Mouse (Mus musculus) kidney, adult 9 months (tissue): ENCODE measurements around the gene Gm20388.

ENCODE experiments used
- DNase-seq: peaks from one replicate; pipeline ENCODE4 v3.0.0; 2022

The Gm20388 gene

DNA sequence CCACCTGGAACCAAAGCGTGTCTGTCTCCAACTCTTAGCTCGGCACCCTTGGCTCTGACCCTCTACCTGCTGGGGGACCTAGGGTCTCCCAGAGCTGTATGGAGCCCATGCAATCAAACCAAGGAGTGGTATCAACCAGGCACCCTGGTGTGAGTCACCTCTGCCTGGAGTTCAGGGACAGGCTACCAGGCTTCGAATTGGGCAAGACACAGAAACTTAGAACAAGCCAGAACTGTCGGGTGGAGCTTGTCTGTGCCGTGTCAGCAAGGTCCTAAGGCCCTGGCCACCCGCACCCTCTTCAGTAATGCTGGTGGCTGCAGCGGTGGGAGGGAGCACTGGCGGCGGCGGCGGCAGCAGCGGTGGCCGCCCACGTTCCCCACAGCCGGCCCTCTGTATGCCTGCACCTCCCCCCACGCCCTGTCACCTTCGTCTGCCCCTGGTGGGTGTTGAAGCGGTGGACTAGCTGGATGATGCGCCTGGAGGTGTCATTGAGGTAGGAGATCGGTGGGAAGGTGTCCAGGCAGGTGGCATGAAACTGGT lies 2526.0 kb downstream of the Gm20388 start:
- DNase-seq: no peak

DNA sequence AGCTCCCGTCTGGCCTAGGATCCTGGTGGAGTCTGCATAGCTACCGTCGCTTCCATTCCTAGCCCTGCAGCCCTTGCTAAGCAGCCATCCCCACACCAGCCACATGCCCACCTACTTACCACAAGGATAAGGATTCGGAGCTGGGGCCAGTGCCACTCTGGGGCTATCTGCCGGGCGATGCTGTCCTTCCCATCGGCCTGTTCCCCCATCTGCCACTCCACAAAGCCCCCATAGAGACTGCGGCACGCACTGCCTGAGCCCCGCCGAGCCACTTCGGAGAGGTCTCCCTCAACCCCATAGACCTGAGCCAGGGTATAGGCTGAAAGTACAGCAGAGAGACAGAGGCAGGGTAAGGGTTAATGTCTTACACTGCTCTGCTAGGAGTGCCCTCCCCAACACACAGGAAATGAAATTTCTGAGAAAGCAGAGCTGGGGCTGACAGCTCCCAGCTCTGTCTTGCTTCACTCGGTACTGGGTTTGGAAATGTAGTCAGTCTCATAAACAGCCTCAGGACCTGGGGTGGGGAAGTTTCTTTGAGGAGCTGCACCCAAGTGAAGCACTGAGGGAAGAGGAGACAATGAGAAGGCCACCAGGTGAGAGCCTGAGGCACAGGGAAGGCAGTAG lies 2527.2 kb downstream of the Gm20388 start:
- no peak for DNase-seq

GRCm38 (mm10) chr8:122439336-122439735 lies 2528.7 kb downstream of the Gm20388 start:
- DNase-seq: no peak

GRCm38 (mm10) chr8:122441326-122441725 lies 2530.7 kb downstream of the Gm20388 start:
- no peak for DNase-seq

- peak; percentile 56 for DNase-seq
These were observed 2531.7 kb downstream of the Gm20388 start for GRCm38 (mm10) chr8:122442356-122442755.

DNA sequence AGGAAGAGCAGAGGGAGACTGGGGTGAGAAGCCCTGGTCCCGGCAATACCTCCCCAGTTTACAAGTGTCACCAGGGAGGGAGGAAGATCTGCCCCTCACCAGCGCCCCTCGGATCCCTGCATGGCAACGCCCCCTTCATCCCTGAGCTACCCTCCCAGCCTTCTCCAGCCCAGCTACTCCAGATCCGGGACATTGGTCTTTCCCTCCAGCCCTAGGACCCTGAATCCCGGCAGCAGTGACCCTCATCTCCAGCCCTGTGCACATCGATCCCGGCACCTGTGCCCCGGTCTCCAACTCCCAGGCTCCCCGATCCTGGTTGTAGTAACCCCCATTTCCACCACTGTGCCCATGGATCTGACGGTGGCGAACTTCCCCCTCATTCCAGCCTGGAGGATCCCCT lies 2532.1 kb downstream of the Gm20388 start:
- no peak for DNase-seq

GRCm38 (mm10) chr8:122443262-122444006 lies 2532.8 kb downstream of the Gm20388 start, which contains the start of gene Mvd:
Mvd (minus strand) TSS chr8:122443422.
- peak; percentile 100 for DNase-seq

GRCm38 (mm10) chr8:122444058-122444748 lies 2533.6 kb downstream of the Gm20388 start:
- DNase-seq: peak; percentile 92

DNA sequence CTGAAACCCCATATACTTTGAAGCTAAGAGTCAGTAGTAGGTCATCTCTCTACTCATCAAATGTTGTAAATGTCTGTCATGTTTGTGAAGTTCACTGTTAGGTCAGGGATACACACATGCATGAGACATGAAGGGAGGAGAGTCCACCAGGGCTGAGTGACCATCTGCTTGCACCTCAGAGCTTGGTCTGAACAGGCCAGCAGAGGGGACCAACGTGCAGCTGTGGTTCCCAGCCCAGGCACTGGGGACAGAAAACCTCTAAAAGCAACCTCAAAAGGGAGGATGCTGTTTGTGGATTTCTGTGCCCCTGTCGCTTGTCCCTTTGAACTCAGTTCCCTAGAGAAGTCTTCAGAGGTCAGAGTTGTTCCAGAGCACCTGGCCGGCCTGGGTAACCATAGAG lies 2534.6 kb downstream of the Gm20388 start:
- DNase-seq: no peak

- DNase-seq: no peak
These were observed 2540.6 kb downstream of the Gm20388 start for GRCm38 (mm10) chr8:122451161-122451703.

DNA sequence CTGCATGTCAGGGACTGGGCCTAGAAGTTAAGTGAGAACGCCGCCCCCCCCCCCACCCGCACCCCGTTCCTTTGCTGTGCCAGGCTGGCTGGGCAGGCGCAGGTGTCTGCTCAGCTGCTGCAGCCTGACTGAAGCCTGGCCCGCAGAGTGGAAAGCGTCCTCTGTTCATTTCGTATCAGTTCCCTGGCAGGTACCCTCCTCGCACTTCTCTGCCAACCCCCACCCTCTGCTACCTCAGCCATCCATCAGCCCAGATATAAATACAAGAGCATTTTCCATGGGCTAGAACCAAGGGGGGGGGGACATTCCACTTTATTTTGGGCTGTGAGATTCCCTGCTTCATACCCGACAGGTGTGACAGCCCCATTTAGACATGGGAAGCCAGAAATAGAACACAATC lies 2541.5 kb downstream of the Gm20388 start:
- DNase-seq: no peak

GRCm38 (mm10) chr8:122454409-122454808 lies 2543.8 kb downstream of the Gm20388 start:
- no peak for DNase-seq

DNA sequence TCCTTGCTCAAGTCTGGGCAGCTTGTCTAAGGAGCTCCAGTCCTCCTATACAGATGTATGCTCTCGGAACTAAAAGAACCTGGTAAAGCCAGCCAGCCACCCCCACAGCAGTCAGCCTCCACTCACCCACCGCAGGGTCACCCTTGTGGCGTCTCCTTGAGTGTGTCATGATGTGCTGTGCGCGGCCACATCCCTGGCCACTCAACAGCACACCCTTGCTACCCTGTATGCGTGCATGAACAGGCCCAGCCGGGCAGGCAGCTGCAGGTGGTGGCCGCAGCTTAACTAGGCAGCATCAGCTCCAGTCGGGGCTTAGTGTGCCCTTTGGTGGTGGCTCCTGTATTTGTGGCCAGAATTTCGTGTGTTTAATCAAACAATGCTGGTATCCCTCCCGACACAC lies 2546.5 kb downstream of the Gm20388 start:
- no peak for DNase-seq

GRCm38 (mm10) chr8:122459218-122459900 lies 2548.7 kb downstream of the Gm20388 start:
- no peak for DNase-seq

DNA sequence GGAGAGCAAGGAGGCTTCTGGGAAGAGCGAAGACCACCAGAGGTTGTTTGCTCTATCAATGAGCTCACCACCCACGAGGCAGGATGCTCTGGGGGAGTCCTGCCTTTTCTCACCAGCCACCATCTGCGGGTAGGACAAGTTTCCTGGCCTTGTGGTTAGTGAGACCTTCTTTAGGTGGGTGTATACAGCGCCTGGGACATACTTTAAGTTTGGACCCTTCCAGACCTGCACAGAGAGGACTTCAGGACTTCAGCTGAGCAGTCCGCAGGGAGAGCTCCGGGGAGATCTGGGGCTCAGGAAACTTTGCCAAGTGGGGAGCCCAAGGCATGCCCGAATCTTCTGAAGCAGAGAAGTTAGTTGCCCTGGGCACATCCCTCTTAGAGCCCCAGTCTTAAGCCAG lies 2549.3 kb downstream of the Gm20388 start:
- no peak for DNase-seq

- DNase-seq: peak; percentile 86
These were observed 2550.2 kb downstream of the Gm20388 start, which contains the start of gene Snai3 for GRCm38 (mm10) chr8:122460524-122461472. Snai3 (minus strand) TSS chr8:122460733.

DNA sequence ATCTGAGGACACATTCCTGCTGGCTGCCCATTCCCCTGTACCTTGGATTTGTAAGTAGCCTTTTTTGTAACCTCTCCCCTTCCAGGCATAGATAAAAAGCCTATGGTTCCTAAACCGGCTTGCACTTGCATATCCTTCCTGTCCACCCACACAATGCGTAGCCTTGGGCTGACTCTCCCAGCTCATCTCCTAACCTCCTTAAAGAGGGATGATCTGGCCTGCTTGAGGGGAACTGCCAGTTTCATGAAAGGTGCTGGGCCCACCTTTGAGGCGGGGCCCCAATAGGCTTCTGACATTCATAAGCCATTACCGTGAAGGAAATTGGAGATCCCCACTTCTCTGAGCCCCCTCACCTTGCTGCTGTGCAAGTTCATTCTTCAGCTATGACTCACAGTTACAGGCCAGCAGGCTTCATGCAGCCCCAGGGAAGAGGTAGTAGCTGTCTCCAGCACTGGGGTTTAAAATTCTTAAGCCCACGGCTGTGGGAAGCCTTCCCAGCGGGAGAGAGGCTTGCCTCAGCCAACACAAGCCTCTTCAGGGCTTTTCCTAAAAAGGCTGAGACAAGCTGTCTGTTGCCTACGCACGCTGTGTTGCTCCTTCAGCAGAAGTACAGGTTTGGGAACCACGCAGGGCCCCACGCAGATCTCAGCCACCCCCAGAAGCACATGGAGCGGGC lies 2551.0 kb downstream of the Gm20388 start:
- DNase-seq: no peak

GRCm38 (mm10) chr8:122462510-122462909 lies 2551.9 kb downstream of the Gm20388 start:
- no peak for DNase-seq

DNA sequence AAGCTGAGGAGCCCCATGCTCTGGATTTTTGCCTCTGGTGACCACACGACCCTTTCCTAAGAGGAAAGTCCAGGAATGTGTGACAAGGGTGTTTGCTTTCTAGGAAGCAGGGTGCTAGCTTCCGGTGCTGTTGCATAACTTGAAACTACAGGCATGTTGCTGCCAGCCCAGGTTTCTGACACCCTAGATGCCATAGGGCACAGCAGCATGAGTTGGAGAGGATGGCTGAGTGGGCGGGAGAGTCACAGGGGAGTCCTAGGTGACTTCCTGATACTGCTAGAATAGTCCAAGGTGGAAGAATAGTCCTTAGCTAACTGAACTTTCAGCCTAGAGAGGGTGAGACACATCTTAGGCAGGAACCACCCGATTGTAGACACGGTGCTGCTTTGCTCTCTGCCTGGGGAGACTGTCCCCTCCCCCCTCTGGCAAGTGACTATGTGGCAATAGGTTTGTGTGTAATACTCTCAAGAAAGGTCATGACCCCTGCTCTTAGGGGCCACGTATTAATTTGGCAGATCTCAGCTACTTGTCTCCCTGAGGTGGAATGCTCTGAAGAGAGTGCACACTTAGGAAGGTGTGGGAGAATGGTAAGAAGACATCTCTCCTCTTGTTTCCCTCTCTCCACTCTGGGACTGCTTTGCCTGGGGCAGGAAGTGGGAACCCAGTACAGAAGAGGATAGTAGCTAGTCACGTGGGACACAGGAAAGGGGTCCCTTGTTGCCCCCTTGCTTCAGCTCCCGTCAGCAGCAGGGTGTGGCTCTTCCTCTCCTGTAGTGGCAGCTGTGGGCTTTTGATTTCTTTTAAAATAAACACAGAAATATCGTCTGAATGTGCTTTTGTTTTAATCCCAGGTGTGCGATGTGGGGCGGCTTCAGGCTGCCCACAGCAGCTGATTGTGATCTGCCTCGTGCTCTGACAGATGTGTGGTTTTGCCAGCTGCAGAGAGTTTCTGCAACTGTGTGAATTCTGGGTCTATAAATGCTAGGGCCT lies 2553.3 kb downstream of the Gm20388 start:
- no peak for DNase-seq

DNA sequence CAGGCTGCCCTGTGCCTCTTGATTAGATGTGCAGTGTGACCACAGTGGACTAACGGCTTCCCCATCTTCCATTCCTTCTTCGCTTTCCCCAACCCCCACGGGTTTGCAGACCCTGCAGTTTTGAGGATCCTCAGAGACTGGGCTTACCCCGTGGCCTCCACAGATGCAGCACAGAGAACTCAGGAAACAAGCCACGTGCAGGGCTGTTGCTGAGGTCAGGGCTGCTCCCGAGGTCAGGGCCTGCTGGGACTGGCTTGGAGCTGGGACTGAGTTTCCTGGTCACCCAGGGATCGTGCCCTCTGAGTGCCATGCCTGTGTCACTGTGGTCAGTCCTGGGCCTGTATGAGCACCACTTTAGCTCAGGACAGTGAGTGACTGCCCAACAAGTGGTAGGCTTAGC lies 2554.3 kb downstream of the Gm20388 start:
- DNase-seq: no peak
